Mouse (Mus musculus) stomach, postnatal 0 days (tissue): ENCODE results near the gene Dnajc27. TPM values are rescaled to one million over a fixed set of nuclear protein-coding genes. Genes with fewer than 3 reads are reported as not detected.

ENCODE experiments used
- ATAC-seq: fragments of 200-750 bp; cut with Nextera tagmentation; 2 replicates; pipeline ENCODE4 v1.8.0; 2017; ENCODE audit not compliant: low FRiP score, low TSS enrichment
- DNase-seq: peaks from one replicate; pipeline ENCODE4 v3.0.0-alpha.2; 2016; ENCODE audit warnings: low spot score
- H3K27ac ChIP-seq: fragments of 300-500 bp; sonication (generic); replicated peaks from 2 replicates; pipeline ENCODE4 v1.5.1; 2014; ENCODE audit warnings: mild to moderate bottlenecking, control low read depth
- H3K27me3 ChIP-seq: fragments of 300-500 bp; sonication (generic); 2 replicates; pipeline ENCODE4 v1.6.1; 2014; ENCODE audit warnings: low read length; ENCODE audit not compliant: control insufficient read depth, insufficient read depth
- H3K36me3 ChIP-seq: fragments of 300-500 bp; sonication (generic); 2 replicates; pipeline ENCODE4 v1.6.1; 2014; ENCODE audit warnings: low read length, mixed read lengths; ENCODE audit not compliant: control insufficient read depth, insufficient read depth
- H3K4me1 ChIP-seq: fragments of 300-500 bp; sonication (generic); replicated peaks from 2 replicates; pipeline ENCODE4 v1.6.1; 2014; ENCODE audit warnings: antibody characterized with exemption; ENCODE audit not compliant: control insufficient read depth, insufficient read depth
- H3K4me2 ChIP-seq: fragments of 300-500 bp; sonication (generic); replicated peaks from 2 replicates; pipeline ENCODE4 v1.6.1; 2014; ENCODE audit warnings: low read depth, mild to moderate bottlenecking, control low read depth, moderate library complexity
- H3K4me3 ChIP-seq: fragments of 300-500 bp; sonication (generic); 2 replicates; pipeline ENCODE4 v1.5.1; 2014; ENCODE audit warnings: low read depth, low read length, control low read depth
- H3K9ac ChIP-seq: fragments of 300-500 bp; sonication (generic); 2 replicates; pipeline ENCODE4 v1.6.1; 2014; ENCODE audit warnings: mild to moderate bottlenecking, low read length, control low read depth, mixed read lengths
- H3K9me3 ChIP-seq: fragments of 300-500 bp; sonication (generic); 2 replicates; pipeline ENCODE4 v1.6.1; 2016; ENCODE audit warnings: low read length; ENCODE audit not compliant: control insufficient read depth
- CTCF ChIP-seq: IDR thresholded peaks from 2 replicates; pipeline ENCODE4 v1.5.1; 2016; ENCODE audit warnings: antibody characterized with exemption, low read depth, mild to moderate bottlenecking, moderate library complexity
- EP300 ChIP-seq: optimal IDR thresholded peaks from 2 replicates; pipeline ENCODE3; 2016; ENCODE audit warnings: antibody characterized with exemption
- WGBS: fragments of 180-500 bp; shearing (Covaris S2); extraction: QIAGEN DNeasy Blood & Tissue Kit; methylation state at CpG from one replicate; pipeline ENCODE4 v1.1.7; 2014; 5-methylcytosine and 5-hydroxymethylcytosine counted together
- polyA plus RNA-seq: library from polyadenylated mRNA; unstranded; fragments of >200 nt; fragmentation: Nextera tagmentation; extraction: Ambion mirVana; gene quantifications from 2 replicates; pipeline ENCODE4 v1.2.1, GENCODE M21; 2015

Gene Dnajc27
- polyA plus RNA-seq, 1 experiment from 2014 or later: 1.7 TPM

DNA sequence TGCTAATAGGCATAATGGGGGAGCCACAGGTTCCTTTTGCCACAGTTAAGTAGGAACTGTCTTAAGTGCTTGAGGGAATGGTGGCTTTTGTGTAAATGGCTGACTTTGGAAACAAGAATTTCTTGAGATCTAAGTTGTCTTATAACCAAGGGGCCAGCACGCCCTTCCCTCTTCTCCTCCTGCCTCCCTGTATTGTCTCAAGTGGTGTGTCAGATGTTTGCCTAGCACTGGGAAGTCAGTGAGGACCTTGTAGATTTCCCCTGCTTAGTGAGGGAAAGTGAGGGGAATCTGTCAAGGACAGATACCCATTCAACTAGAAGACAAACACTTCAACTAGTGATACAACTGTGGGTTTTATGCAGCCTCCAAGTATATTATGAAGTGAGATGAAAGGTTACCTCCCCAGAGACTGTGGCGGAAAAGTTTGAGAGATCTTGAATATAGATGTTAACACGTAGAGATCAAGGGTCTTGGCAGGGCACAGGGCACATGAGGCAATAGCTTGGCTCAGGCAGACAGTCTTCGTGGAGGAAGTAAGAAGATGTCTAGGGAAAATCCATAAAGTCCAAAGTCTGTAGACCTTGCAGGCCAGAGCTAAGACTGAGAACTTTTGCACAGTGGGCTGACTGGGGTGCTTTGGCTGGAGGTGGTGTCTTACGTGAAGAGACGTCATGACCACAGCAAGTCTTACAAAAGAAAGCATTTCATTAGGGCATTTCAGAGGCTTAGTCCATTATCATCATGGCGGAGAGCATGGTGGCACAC lies 76.7 kb downstream of the Dnajc27 start:
- TF ChIP-seq EP300: no peak
- no peak for TF ChIP-seq CTCF
- DNase-seq (no peak), ATAC-seq (no peak)
- H3K36me3 ChIP-seq: no peaks in the 10 kb centered on the region
- H3K27me3 ChIP-seq: no peaks in the 10 kb centered on the region
- no peak overlapping the region for H3K4me3 ChIP-seq
- H3K9me3 ChIP-seq: no peaks in the 10 kb centered on the region
- 88% methylated on average over 7 of the region's 7 CpGs for WGBS
- H3K27ac ChIP-seq: no peak overlapping the region
- no peak overlapping the region for H3K4me2 ChIP-seq
- no peak overlapping the region for H3K9ac ChIP-seq
- H3K4me1 ChIP-seq: no peaks in the 10 kb centered on the region

Other genes with a start within 250 kb of the Dnajc27 start
- gene Pomc, start 127.6 kb upstream of the Dnajc27 start, polyA plus RNA-seq: 0.96 and 1.2 TPM in 2 replicates
- gene Efr3b, start 43.7 kb upstream of the Dnajc27 start, polyA plus RNA-seq: 0.76 and 0.99 TPM in 2 replicates
- 2.9 and 3.6 TPM in 2 replicates for gene Adcy3, start 50.5 kb downstream of the Dnajc27 start, polyA plus RNA-seq
- 5.1 TPM in 2 replicates for gene Ptrhd1, start 151.4 kb downstream of the Dnajc27 start, polyA plus RNA-seq
- 4.7 and 5.3 TPM in 2 replicates for gene Cenpo, start 151.7 kb downstream of the Dnajc27 start, polyA plus RNA-seq